Mouse (Mus musculus): ENCODE measurements around the gene H2-DMa. TPM values are rescaled to one million over a fixed set of nuclear protein-coding genes. Genes with fewer than 3 reads are reported as not detected.

Gene H2-DMa
- 29.6 and 120 TPM in 2 replicates for polyA plus RNA-seq (2012; ENCODE audit: low replicate concordance)

GRCm38 (mm10) chr17:34119249-34120179, at the start of gene H2-DMa:
H2-DMa (plus strand) TSS chr17:34119541.

GRCm38 (mm10) chr17:34092197-34092875, 27.0 kb upstream of the H2-DMa start, which contains the start of gene H2-Oa:
H2-Oa (plus strand) TSS chr17:34092340.

GRCm38 (mm10) chr17:34122188-34122984, 3.0 kb downstream of the H2-DMa start, which contains the start of gene Brd2:
Brd2 (minus strand) TSS chr17:34122634.

DNA sequence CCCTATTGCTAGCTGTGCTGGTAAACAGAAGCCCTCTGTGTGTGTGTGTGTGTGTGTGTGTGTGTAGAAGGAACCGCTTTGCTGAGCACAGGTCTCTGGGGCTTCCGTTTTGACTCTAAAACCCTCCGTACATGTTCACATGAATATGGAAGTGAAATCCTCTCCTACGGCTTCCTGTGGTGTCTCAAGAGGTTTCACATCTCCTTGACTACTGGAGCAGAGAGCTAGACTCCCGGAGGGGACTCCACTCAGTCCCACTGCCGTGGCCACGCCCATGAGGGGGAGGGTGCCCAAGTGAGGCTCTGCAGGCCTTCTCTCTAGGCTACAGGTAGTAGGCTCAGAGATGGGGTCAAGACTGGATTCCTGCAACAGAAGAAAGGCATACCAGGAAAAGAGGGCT, 23.7 kb downstream of the H2-DMa start, which contains the start of gene H2-DMb2:
Gene H2-DMb2, plus strand, starts transcription at position 275 of the 400 bp plus-strand sequence.

DNA sequence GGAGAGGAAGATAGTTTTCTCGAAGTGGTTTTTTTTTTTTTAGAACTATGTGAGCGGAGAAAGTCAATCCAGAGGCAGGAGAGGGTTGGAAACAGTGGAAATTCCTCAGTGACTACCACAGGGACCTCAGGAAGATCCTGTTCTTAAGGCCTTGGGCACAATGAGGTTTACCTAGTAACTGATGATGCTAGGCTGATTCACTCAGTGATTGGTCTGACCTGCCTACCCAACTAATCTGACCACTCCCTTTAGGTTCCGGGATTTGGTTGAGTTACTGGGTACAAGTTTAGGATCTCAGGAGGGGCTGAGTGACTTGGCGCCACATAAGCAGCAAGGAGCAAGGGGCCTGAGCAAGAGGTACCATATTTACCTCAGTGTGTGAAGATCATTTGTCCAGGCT, 33.6 kb downstream of the H2-DMa start, which contains the start of gene H2-DMb1:
Gene H2-DMb1, plus strand, starts transcription at position 150 of the 400 bp plus-strand sequence.

GRCm38 (mm10) chr17:34187261-34187916, 68.0 kb downstream of the H2-DMa start, which contains the start of the genes Tap1 and Psmb9:
Tap1 (plus strand) TSS chr17:34187553.
Psmb9 (minus strand) TSS chr17:34187764.

Other genes with a start within 250 kb of the H2-DMa start
- not detected in 2 replicates for gene Gm7029, start 245.7 kb upstream of the H2-DMa start, polyA plus RNA-seq (2012; ENCODE audit: low replicate concordance)
- gene Kifc1, start 228.9 kb upstream of the H2-DMa start, polyA plus RNA-seq (2012; ENCODE audit: low replicate concordance), result 74.4 and 87.4 TPM in 2 replicates
- not detected in 2 replicates for gene Platr17, start 214.4 kb upstream of the H2-DMa start, polyA plus RNA-seq (2012; ENCODE audit: low replicate concordance)
- 28.6 and 32.1 TPM in 2 replicates for gene Daxx, start 210.1 kb upstream of the H2-DMa start, polyA plus RNA-seq (2012; ENCODE audit: low replicate concordance)
- gene Tapbp, start 203.6 kb upstream of the H2-DMa start, polyA plus RNA-seq (2012; ENCODE audit: low replicate concordance), result 473 and 728 TPM in 2 replicates
- gene Zbtb22, start 203.6 kb upstream of the H2-DMa start, polyA plus RNA-seq (2012; ENCODE audit: low replicate concordance), result 60.2 and 119 TPM in 2 replicates
- gene Rgl2, start 190.0 kb upstream of the H2-DMa start, polyA plus RNA-seq (2012; ENCODE audit: low replicate concordance), result 141 and 230 TPM in 2 replicates
- gene Pfdn6, start 179.2 kb upstream of the H2-DMa start, polyA plus RNA-seq (2012; ENCODE audit: low replicate concordance), result 74.5 and 89.8 TPM in 2 replicates
- 94.9 and 266 TPM in 2 replicates for gene Wdr46, start 178.9 kb upstream of the H2-DMa start, polyA plus RNA-seq (2012; ENCODE audit: low replicate concordance)
- gene B3galt4, start 168.1 kb upstream of the H2-DMa start, polyA plus RNA-seq (2012; ENCODE audit: low replicate concordance), result 16.7 and 18.6 TPM in 2 replicates
- 51.6 and 65.2 TPM in 2 replicates for gene Vps52, start 163.7 kb upstream of the H2-DMa start, polyA plus RNA-seq (2012; ENCODE audit: low replicate concordance)
- gene Rps18, start 163.5 kb upstream of the H2-DMa start, polyA plus RNA-seq (2012; ENCODE audit: low replicate concordance), result 29.1 and 64.5 TPM in 2 replicates
- gene H2-K1, start 119.2 kb upstream of the H2-DMa start, polyA plus RNA-seq (2012; ENCODE audit: low replicate concordance), result 253 and 752 TPM in 2 replicates
- gene Ring1, start 94.9 kb upstream of the H2-DMa start, polyA plus RNA-seq (2012; ENCODE audit: low replicate concordance), result 42.1 and 63.7 TPM in 2 replicates
- gene H2-Ke6, start 91.5 kb upstream of the H2-DMa start, polyA plus RNA-seq (2012; ENCODE audit: low replicate concordance), result 50.7 and 105 TPM in 2 replicates
- 36.5 and 105 TPM in 2 replicates for gene Slc39a7, start 87.9 kb upstream of the H2-DMa start, polyA plus RNA-seq (2012; ENCODE audit: low replicate concordance)
- gene Rxrb, start 87.7 kb upstream of the H2-DMa start, polyA plus RNA-seq (2012; ENCODE audit: low replicate concordance), result 269 and 299 TPM in 2 replicates
- gene Col11a2, start 80.1 kb upstream of the H2-DMa start, polyA plus RNA-seq (2012; ENCODE audit: low replicate concordance), result 8.5 and 40.3 TPM in 2 replicates
- gene H2-Oa, start 27.2 kb upstream of the H2-DMa start, polyA plus RNA-seq (2012; ENCODE audit: low replicate concordance), result 9.6 and 71.7 TPM in 2 replicates
- 446 and 549 TPM in 2 replicates for gene Brd2, start 3.1 kb downstream of the H2-DMa start, polyA plus RNA-seq (2012; ENCODE audit: low replicate concordance)
- 73.6 and 78.6 TPM in 2 replicates for gene H2-DMb2, start 23.8 kb downstream of the H2-DMa start, polyA plus RNA-seq (2012; ENCODE audit: low replicate concordance)
- gene H2-DMb1, start 33.5 kb downstream of the H2-DMa start, polyA plus RNA-seq (2012; ENCODE audit: low replicate concordance), result 2.3 and 4.0 TPM in 2 replicates
- 20.7 and 59.1 TPM in 2 replicates for gene Tap1, start 68.0 kb downstream of the H2-DMa start, polyA plus RNA-seq (2012; ENCODE audit: low replicate concordance)
- 14.5 and 26.2 TPM in 2 replicates for gene Psmb9, start 68.2 kb downstream of the H2-DMa start, polyA plus RNA-seq (2012; ENCODE audit: low replicate concordance)
- gene Psmb8, start 78.2 kb downstream of the H2-DMa start, polyA plus RNA-seq (2012; ENCODE audit: low replicate concordance), result 66.5 and 100 TPM in 2 replicates
- 95.0 and 101 TPM in 2 replicates for gene Tap2, start 84.0 kb downstream of the H2-DMa start, polyA plus RNA-seq (2012; ENCODE audit: low replicate concordance)
- gene H2-Ob, start 119.4 kb downstream of the H2-DMa start, polyA plus RNA-seq (2012; ENCODE audit: low replicate concordance), result 5.9 and 8.8 TPM in 2 replicates
- gene H2-Ab1, start 138.1 kb downstream of the H2-DMa start, polyA plus RNA-seq (2012; ENCODE audit: low replicate concordance), result 211 and 1,423 TPM in 2 replicates
- 8.9 and 82.4 TPM in 2 replicates for gene H2-Aa, start 168.3 kb downstream of the H2-DMa start, polyA plus RNA-seq (2012; ENCODE audit: low replicate concordance)
- gene H2-Eb1, start 186.3 kb downstream of the H2-DMa start, polyA plus RNA-seq (2012; ENCODE audit: low replicate concordance), result 27.3 and 40.7 TPM in 2 replicates
- gene H2-Eb2, start 206.1 kb downstream of the H2-DMa start, polyA plus RNA-seq (2012; ENCODE audit: low replicate concordance), result 0.07 and 0.10 TPM in 2 replicates
- 0.58 and 0.80 TPM in 2 replicates for gene Btnl2, start 235.3 kb downstream of the H2-DMa start, polyA plus RNA-seq (2012; ENCODE audit: low replicate concordance)

Measured in leukemia stem cell, adult 10-12 weeks (primary cell).